Mouse (Mus musculus) brown adipose tissue, adult 24 weeks (tissue): ENCODE data around the gene Rsph4a. TPM values are rescaled to one million over a fixed set of nuclear protein-coding genes. Genes with fewer than 3 reads are reported as not detected.

ENCODE experiments used
- polyA plus RNA-seq: library from polyadenylated mRNA; stranded (reverse); fragments of >200 nt; gene quantifications from 2 replicates; pipeline ENCODE4 v1.2.4, GENCODE M21; 2012; ENCODE audit not compliant: missing spikeins, insufficient read depth, insufficient read length

The Rsph4a gene
- polyA plus RNA-seq, 1 experiment: not detected

Other genes with a start within 250 kb of the Rsph4a start
- gene Sult3a2, start 118.4 kb upstream of the Rsph4a start, polyA plus RNA-seq: not detected in 2 replicates
- gene Sult3a1, start 47.4 kb upstream of the Rsph4a start, polyA plus RNA-seq: not detected in 2 replicates
- gene Zup1, start 46.2 kb downstream of the Rsph4a start, polyA plus RNA-seq: 6.1 and 7.4 TPM in 2 replicates
- 75.5 and 93.2 TPM in 2 replicates for gene Rwdd1, start 114.5 kb downstream of the Rsph4a start, polyA plus RNA-seq
- gene Trappc3l, start 132.5 kb downstream of the Rsph4a start, polyA plus RNA-seq: not detected in 2 replicates
- gene Calhm4, start 139.2 kb downstream of the Rsph4a start, polyA plus RNA-seq: not detected in 2 replicates
- 0.40 and 0.42 TPM in 2 replicates for gene Calhm5, start 191.4 kb downstream of the Rsph4a start, polyA plus RNA-seq
- gene Calhm6, start 222.9 kb downstream of the Rsph4a start, polyA plus RNA-seq: 2.4 and 5.7 TPM in 2 replicates